12 mouse cellular contexts compared by ENCODE assay signal in genomic region chr8:87791103-87791502, GRCm38 (mm10).
A peak's percentile ranks its signal among the peaks of the same experiment; 100 is the strongest.
DNase-seq lines count a peak whose midpoint lies in the region; ATAC-seq and TF ChIP-seq lines count a peak whose summit lies in the region.
"Had no signal": no experiment of that assay in that cellular context is flagged by ENCODE, and none has a peak within 500 bp of the region (broad histone marks: within the 10 kb centered on the region; RNA-seq: fewer than 3 reads in every experiment).

No protein-coding gene starts in this region.

- no peaks in the 10 kb centered on the region for H3K9me3 ChIP-seq in limb, embryonic 14.5 days (ENCODE audit: control insufficient read depth, low read length)
- H3K9me3 ChIP-seq in limb, embryonic 10.5 days (replicated peaks): no peaks in the 10 kb centered on the region
- no peaks in the 10 kb centered on the region for H3K9me3 ChIP-seq in limb, embryonic 15.5 days
- H3K9me3 ChIP-seq: forebrain, embryonic 12.5 days had no signal

- no peak for ATAC-seq in limb, embryonic 14.5 days (ENCODE audit: low FRiP score, low read depth)
- peak; percentile 58 for ATAC-seq in limb, embryonic 15.5 days (ENCODE audit: insufficient number of reproducible peaks, low FRiP score, low TSS enrichment, low read depth)
- ATAC-seq in erythroid progenitor cell, adult 5-6 weeks (replicated peaks; ENCODE audit: low FRiP score, poor library complexity, severe bottlenecking): no peak
- ATAC-seq: hindbrain, postnatal 0 days had no signal

- no peak overlapping the region for H3K4me2 ChIP-seq in limb, embryonic 14.5 days (replicated peaks; ENCODE audit: low read depth, low read length, severe bottlenecking)
- no peak overlapping the region for H3K4me2 ChIP-seq in limb, embryonic 15.5 days
- H3K4me2 ChIP-seq: forebrain, embryonic 12.5 days had no signal

- peaks cover 12% of the 10 kb centered on the region; the same call in 1 of the 2 replicates for H3K4me1 ChIP-seq in limb, embryonic 14.5 days (ENCODE audit: control insufficient read depth, insufficient read depth, low read length)
- H3K4me1 ChIP-seq in limb, embryonic 10.5 days: peaks cover 24% of the 10 kb centered on the region
- H3K4me1 ChIP-seq in limb, embryonic 15.5 days: peaks cover 16% of the 10 kb centered on the region

- no peak overlapping the region for H3K9ac ChIP-seq in limb, embryonic 14.5 days (ENCODE audit: low read depth, low read length, severe bottlenecking)
- H3K9ac ChIP-seq in limb, embryonic 15.5 days: no peak overlapping the region
- H3K9ac ChIP-seq: forebrain, embryonic 12.5 days had no signal

- DNase-seq in limb, embryonic 14.5 days (ENCODE audit: low spot score): peak; percentile 29
- no peak for DNase-seq in limb, embryonic 10.5 days (ENCODE audit: low spot score)
- peak; percentile 30 for DNase-seq in adipocyte (ENCODE audit: low spot score)
- peak; percentile 42 for DNase-seq in gastrocnemius, postnatal 25 days
- no peak for DNase-seq in testis, postnatal 14 days (ENCODE audit: low spot score)
- DNase-seq: cerebellum, postnatal 10 days; right cerebral cortex, postnatal 4 days had no signal

- H3K36me3 ChIP-seq in limb, embryonic 14.5 days (ENCODE audit: control insufficient read depth, insufficient read depth, low read length): no peaks in the 10 kb centered on the region
- no peaks in the 10 kb centered on the region for H3K36me3 ChIP-seq in limb, embryonic 10.5 days
- H3K36me3 ChIP-seq in limb, embryonic 15.5 days: no peaks in the 10 kb centered on the region
- H3K36me3 ChIP-seq: forebrain, embryonic 12.5 days had no signal

- H3K4me3 ChIP-seq in limb, embryonic 14.5 days (replicated peaks; ENCODE audit: low read length): no peak overlapping the region
- H3K4me3 ChIP-seq in limb, embryonic 10.5 days: no peak overlapping the region
- H3K4me3 ChIP-seq in limb, embryonic 15.5 days: no peak overlapping the region
- H3K4me3 ChIP-seq: forebrain, embryonic 12.5 days; layer of hippocampus, adult 2 months had no signal

- no peak overlapping the region for H3K27ac ChIP-seq in limb, embryonic 14.5 days (replicated peaks; ENCODE audit: low read depth, low read length)
- H3K27ac ChIP-seq in limb, embryonic 10.5 days: no peak overlapping the region
- H3K27ac ChIP-seq in limb, embryonic 15.5 days: peak overlapping the region; percentile 54; the same call in 1 of the 2 replicates
- H3K27ac ChIP-seq: forebrain, embryonic 12.5 days; hindbrain, postnatal 0 days; layer of hippocampus, adult 2 months had no signal

- 78% methylated on average over 6 of the region's 6 CpGs for WGBS in limb, embryonic 14.5 days
- WGBS in limb, embryonic 10.5 days: 95% methylated on average over 6 of the region's 6 CpGs
- WGBS in limb, embryonic 15.5 days: 74% methylated on average over 6 of the region's 6 CpGs

- TF ChIP-seq POLR2A in limb, embryonic 14.5 days (IDR thresholded peaks at IDR 0.05; ENCODE audit: borderline replicate concordance, extremely low read depth, insufficient read depth, insufficient read length): no peak

- H3K27me3 ChIP-seq in limb, embryonic 14.5 days (ENCODE audit: control insufficient read depth, insufficient read depth, low read length): no peaks in the 10 kb centered on the region
- H3K27me3 ChIP-seq in limb, embryonic 10.5 days (ENCODE audit: low read depth, poor library complexity, severe bottlenecking): no peaks in the 10 kb centered on the region
- H3K27me3 ChIP-seq in limb, embryonic 15.5 days: no peaks in the 10 kb centered on the region
- H3K27me3 ChIP-seq: forebrain, embryonic 12.5 days had no signal

Comparison
In these comparisons a context has a peak if more than half of its experiments do, and no peak if none do; other contexts are left out.
1. DNase-seq: peak in limb, embryonic 14.5 days (single experiment), adipocyte (single experiment) and gastrocnemius, postnatal 25 days (single experiment); none in limb, embryonic 10.5 days (single experiment) and testis, postnatal 14 days (single experiment).